Mouse (Mus musculus) cerebellum, adult 18-20 months (tissue): ENCODE measurements at regions not wholly inside any gene's neighbourhood (a gene's known extent, or its start where the extent isn't known, plus 50 kb on each side); places are given as distances from the start of the nearest gene placed in this dataset.
"Not testable (repeated sequence)": the region's sequence is repeated elsewhere in the genome, so short reads cannot be mapped to it uniquely, and the experiment has no call there.

ENCODE experiments used
- DNase-seq, 2 experiments: peaks; one replicate each; pipeline ENCODE4 v3.0.0; 2021

DNA sequence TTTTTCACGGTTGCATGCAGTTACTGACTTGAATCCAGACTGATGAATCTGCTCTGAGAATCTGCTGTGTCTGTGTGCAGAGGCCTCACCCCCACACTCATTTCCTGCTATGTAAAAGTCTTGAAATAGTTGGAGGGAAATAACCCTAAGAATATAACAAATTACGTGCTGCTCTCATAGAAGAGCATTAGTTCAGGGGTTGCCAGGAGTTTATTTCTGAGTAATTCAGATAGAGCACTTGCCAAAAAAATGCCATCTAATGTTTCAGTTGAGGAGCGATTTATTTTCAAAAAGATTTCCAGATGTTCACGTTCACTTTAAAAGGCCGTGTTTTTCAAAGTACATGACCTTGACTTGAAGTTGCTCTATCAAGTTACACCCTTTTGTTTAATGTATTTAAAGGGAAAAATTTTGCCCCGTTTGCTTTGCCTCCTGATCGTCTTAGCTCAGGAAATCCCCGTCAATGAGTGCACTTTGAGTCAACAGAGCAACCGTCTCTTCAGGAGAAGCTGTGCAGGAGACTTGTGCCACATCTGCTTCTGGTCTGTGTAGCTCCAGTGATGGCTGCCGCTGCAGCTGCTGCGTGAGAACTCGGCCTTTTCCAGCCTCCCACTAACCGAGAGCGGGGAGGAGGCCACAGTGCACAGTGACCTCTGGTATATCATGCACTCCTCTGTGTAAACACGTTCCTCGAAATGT lies 50.9 kb upstream of the Sec61g start:
- DNase-seq, result no peak

GRCm38 (mm10) chr11:16561727-16562126 lies 53.4 kb upstream of the Sec61g start:
- no peak for DNase-seq

DNA sequence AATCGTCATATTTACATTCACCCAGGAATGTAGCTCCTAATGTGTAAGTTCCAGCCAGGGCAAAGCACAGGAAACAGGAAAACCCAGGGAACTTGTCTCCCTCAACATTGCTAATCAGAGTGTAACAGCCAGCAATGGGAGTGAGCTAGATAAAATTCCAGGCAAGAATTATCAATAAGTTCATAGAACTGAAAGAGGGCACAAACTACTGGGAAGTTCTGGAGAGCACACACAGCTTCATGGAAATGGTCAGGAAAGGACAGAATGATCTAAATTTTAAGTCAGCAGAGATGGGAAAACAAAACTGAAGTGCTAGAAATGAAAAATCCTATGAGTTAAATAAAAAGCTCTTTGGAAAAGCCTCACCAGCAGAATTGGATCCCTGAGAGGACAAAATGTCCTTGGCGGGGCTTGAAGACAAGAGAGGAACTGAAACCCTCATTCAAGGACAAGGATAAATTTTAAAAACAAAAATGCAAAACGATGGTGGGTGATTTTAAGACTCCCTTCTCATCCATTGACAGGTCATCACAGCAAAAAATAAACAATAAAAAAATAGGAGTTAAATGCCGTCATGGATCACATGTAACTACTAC lies 80.9 kb upstream of the Sec61g start:
- no peak for DNase-seq

GRCm38 (mm10) chr11:16590541-16590940 lies 82.3 kb upstream of the Sec61g start:
- no peak for DNase-seq

DNA sequence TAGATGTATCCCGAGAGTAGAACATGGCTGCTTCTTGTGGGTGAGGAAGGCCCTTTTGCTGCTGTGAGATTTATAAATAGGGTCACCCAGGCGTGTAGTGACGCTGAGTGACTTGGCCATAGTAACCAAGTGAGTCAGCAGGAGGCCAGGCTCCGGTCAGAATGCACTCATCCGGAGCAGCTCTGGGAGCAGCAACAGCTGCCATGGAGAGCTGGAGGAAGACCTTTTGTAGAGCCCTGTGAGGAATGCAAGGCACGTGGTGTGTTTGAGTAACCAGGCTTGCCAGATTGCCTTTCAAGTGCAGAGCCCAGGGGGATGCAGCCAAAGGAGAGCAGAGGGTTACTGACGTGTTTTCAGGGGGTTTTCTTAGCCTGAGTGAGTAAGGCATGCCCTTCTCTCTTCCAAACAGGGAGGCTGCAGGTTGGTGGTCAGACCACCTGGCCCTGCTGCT lies 83.2 kb upstream of the Sec61g start:
- DNase-seq, result peak; percentile 12 to 16

GRCm38 (mm10) chr11:16592006-16592405 lies 83.7 kb upstream of the Sec61g start:
- no peak for DNase-seq

GRCm38 (mm10) chr11:16592766-16593165 lies 84.5 kb upstream of the Sec61g start:
- no peak for DNase-seq

DNA sequence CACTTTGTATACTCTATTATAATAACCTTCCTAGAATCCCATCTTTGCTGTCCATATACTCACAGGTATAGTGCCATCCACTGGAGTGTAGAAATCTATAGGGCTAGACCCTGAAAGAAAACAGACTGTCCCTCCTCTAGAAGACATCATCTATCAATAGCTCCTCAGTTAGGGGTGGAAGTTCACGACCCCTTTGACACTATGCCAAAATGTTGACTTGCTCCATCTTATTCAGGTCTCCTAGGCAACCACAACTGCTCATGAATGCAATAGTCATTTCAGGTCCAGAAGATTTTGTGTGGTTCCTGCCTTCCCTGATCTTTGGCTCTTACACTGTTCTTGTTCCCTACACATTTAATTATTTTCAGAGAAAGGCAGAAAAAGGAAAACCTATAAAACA lies 86.5 kb upstream of the Sec61g start:
- DNase-seq, result no peak

DNA sequence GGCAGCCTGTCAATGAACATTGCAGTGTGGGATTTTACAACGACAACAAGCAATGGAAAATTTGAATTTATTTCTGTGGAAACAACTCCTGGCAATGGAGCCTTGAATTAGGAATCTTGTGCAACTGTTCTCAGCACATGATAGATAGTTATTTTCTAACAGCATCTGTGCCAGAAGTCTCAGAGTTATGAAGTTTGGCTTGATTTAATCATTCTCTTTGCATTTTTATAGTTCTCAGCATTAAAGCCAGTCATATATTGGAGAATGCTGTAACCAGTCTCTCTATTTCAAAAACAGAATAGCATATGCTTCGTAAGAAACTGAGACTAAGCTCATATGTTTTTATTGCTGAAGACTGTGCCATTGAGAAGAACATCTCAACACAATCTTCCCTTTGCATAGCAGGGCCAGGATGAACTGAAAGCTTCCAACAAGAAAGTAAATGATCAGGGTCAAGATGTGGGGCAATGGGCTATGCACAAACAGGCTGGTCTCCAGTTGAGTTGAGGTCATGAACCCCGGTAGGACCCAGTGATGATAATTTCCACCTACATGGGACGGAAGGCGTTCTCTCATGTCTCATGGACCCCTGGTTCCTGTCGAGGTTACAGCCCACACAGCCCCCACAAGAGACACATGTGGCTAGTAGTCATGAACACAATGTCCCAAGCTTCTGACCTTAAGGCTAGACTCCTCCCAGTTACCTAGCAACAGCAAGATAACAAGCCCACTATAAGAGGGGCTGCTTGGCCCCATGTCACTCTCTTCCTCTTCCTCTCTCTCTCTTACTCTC lies 89.0 kb upstream of the Sec61g start:
- DNase-seq, result no peak

GRCm38 (mm10) chr11:16602947-16603346 lies 94.7 kb upstream of the Sec61g start:
- DNase-seq, result no peak

- DNase-seq, result no peak
Observed at GRCm38 (mm10) chr11:16606435-16607214, 98.3 kb upstream of the Sec61g start.

DNA sequence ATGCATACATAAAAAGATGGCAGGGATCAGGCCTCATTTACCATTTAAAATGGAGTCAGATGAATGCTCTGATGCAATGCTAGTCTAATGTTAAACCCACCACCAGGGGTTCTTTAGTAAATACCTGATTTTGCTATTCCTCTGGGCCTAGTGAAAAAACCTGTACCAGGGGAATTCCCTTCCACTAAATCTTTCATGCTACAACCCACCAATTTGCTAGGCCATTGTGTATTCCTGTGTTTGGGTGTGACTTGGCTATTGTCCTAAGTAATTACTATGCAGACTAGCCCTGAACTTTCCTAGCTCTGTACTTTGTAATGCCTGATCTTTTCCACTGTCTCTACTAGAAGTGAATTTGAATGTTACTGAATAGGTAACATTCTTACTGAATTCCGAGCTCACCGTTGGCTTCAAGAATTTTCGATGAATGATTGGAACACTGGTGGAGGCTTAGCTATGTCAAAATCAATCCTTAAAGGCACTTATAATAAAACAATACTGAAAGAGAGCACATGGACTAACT lies 99.7 kb upstream of the Sec61g start:
- DNase-seq, result not testable (repeated sequence)

- no peak for DNase-seq
Observed at GRCm38 (mm10) chr11:16611741-16612140, 103.5 kb upstream of the Sec61g start.

DNA sequence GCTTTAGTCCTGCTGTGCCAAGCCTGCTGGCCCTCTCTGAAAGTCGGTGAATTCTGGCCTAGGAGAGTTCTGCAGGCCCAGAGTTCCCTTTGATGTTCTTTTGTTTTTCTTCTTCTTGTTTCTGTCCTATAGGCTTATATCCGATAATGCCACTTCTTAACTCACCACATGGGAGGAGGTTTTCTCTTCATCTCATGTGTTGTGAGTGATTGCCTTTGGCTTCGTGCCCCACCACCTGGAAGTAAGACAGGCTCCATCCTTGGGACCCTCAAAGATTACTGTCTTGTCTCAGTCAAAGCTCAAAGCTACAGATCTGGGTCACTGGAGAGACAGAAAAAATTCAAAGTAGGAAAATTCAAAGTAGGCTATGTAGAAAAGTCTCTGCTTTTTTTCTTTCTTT lies 104.2 kb upstream of the Sec61g start:
- DNase-seq, result no peak

- no peak for DNase-seq
Observed at GRCm38 (mm10) chr11:16619736-16620135, 111.5 kb upstream of the Sec61g start.

GRCm38 (mm10) chr11:16623694-16624093 lies 115.4 kb upstream of the Sec61g start:
- DNase-seq, result no peak

DNA sequence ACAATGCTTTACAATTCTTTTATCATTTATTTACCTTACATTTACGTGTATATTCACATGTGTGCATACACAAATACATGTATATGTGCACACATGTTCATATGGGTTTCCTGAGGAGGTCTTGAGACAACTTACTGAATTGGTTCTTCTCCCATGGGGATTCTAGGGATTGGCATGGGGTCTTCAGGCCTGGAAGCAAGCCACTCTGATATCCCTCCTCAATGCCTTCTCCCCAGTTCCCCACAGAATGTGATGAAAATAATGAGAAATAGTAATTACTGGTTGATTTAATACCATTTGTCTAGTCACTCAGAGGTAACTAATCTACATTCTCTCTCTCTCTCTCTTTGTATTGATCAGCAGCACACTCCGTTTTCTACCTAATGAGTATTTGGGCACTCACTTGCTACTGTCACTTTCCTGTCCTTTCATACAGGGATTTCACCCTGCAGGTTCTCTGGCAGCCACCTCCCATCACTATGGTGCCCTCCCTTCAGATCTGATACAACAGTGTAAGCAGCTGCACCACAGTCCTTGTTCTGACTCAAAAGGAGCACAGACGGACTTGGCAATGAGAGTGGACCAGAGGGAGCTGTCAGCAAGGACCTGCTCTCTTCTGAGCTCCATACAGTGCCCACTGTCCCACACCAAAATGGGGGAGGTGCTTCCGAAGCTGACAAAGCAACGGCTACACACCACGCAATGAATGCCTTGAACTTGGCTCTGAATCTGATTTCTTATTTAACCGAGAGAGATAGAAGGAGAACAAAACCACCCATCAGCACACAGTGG lies 119.2 kb upstream of the Sec61g start:
- no peak for DNase-seq

DNA sequence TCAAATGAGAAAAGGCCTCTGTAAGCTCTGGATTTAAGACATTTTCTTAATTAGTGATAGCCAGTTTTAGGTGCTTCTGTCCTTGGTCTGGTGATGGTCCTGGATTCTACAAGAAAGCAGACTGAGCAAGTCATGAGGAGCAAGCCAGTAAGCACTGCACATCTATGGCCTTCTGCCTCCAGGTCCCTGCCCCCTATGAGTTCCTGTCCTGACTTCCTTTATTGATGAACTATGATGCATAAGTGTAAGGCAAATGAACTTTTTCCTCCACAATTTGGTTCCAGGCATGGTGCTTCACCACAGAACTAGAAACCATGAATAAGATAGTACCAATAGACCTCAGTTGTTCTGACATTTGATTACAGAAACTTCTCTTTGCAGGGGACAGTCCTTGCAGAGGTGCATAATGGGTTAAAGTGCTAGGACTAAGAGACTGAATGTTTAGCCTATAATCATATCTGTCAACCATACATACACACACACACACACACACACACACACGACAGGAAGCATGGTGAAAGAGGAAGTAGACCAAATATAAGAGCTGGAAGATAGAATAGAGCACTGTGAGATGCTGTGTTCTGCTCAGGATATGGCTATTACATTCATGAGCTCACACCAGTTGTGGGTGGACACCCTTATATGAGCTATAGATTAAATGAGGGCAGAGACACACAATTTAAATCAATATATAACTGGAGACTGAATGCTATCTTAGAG lies 121.3 kb upstream of the Sec61g start:
- DNase-seq, result no peak

GRCm38 (mm10) chr11:16635796-16636195 lies 116.2 kb upstream of the Egfr start:
- DNase-seq, result not testable (repeated sequence)

DNA sequence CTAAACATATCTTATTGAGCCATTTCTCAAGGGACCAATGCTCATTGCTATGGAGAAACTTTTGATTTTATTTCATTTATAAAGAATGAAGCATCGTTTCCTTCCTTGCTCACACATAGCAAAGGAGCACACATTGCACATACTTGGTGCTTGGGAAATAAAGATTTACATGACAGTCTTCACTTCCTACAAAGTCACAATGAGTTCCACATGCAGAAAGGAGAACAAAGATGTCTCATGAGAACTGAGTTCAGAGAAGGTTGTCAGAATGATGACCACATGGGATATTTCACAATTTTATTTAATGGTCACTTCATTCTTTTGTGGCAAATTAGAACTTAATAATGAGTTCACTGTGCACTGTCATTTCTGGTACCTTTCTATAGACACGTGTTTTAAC lies 114.3 kb upstream of the Egfr start:
- no peak for DNase-seq

GRCm38 (mm10) chr11:16638349-16638748 lies 113.7 kb upstream of the Egfr start:
- DNase-seq, result no peak
